Mouse (Mus musculus) forebrain, postnatal 0 days (tissue): Measurements from ENCODE around the gene Gng4. TPM values are rescaled to one million over a fixed set of nuclear protein-coding genes. Genes with fewer than 3 reads are reported as not detected.

Experiments
- ATAC-seq: fragments of 200-750 bp; cut with Nextera tagmentation; 2 replicates; pipeline ENCODE4 v1.8.0; 2017; ENCODE audit warnings: mild to moderate bottlenecking, moderate library complexity
- DNase-seq: peaks from one replicate; pipeline ENCODE4 v3.0.0-alpha.2; 2015
- H3K27ac ChIP-seq: fragments of 300-500 bp; sonication (generic); 2 replicates; pipeline ENCODE4 v1.5.1; 2014; ENCODE audit warnings: low read depth, mild to moderate bottlenecking, antibody characterized with exemption, low read length, moderate library complexity, mixed read lengths
- H3K27me3 ChIP-seq: fragments of 300-500 bp; sonication (generic); 2 replicates; pipeline ENCODE4 v1.6.1; 2014; ENCODE audit warnings: mild to moderate bottlenecking, low read length, mixed read lengths; ENCODE audit not compliant: insufficient read depth
- H3K36me3 ChIP-seq: fragments of 300-500 bp; sonication (generic); 2 replicates; pipeline ENCODE4 v1.6.1; 2014; ENCODE audit warnings: mild to moderate bottlenecking, moderate library complexity; ENCODE audit not compliant: insufficient read depth
- H3K4me1 ChIP-seq: fragments of 300-500 bp; sonication (generic); 2 replicates; pipeline ENCODE4 v1.6.1; 2014; ENCODE audit warnings: antibody characterized with exemption; ENCODE audit not compliant: insufficient read depth
- H3K4me2 ChIP-seq: fragments of 300-500 bp; sonication (generic); 2 replicates; pipeline ENCODE4 v1.6.1; 2014; ENCODE audit warnings: low read depth, mild to moderate bottlenecking, moderate library complexity
- H3K4me3 ChIP-seq: fragments of 300-500 bp; sonication (generic); 2 replicates; pipeline ENCODE4 v1.5.1; 2014; ENCODE audit warnings: low read depth, low read length, mixed read lengths
- H3K9ac ChIP-seq: fragments of 300-500 bp; sonication (generic); 2 replicates; pipeline ENCODE4 v1.6.1; 2014; ENCODE audit warnings: mild to moderate bottlenecking
- H3K9me3 ChIP-seq: fragments of 300-500 bp; sonication (generic); 2 replicates; pipeline ENCODE4 v1.6.1; 2016; ENCODE audit warnings: low read length
- CTCF ChIP-seq: sonication (generic); IDR thresholded peaks from 2 replicates; pipeline ENCODE4 v1.5.1; 2016; ENCODE audit warnings: antibody characterized with exemption, control low read depth, low read depth
- WGBS: fragments of 180-500 bp; shearing (Covaris S2); extraction: QIAGEN DNeasy Blood & Tissue Kit; methylation state at CpG from one replicate; pipeline ENCODE4 v1.1.7; 2014; 5-methylcytosine and 5-hydroxymethylcytosine counted together
- polyA plus RNA-seq: library from polyadenylated mRNA; unstranded; fragments of >200 nt; fragmentation: Nextera tagmentation; extraction: Ambion mirVana; gene quantifications from 2 replicates; pipeline ENCODE4 v1.2.1, GENCODE M21; 2015
- total RNA-seq: library from RNA; depleted of rRNA; stranded (reverse); fragments of >200 nt; gene quantifications from 2 replicates; pipeline ENCODE4 v1.2.3, GENCODE M21; 2014

The Gng4 gene
- total and polyA plus RNA-seq, 2 experiments from 2014 or later: 91.4 to 114 TPM

GRCm38 (mm10) chr13:13818696-13819095 lies 34.8 kb downstream of the Gng4 start:
- Histone ChIP-seq H3K9ac (no peak overlapping the region), H3K9me3 (no peaks in the 10 kb centered on the region), H3K4me1 (no peaks in the 10 kb centered on the region), H3K36me3 (no peaks in the 10 kb centered on the region), H3K4me3 (no peak overlapping the region), H3K27ac (no peak overlapping the region), H3K27me3 (no peaks in the 10 kb centered on the region), H3K4me2 (no peak overlapping the region)
- TF ChIP-seq CTCF: no peak
- ATAC-seq: no peak
- DNase-seq: no peak
- 88% methylated on average over 3 of the region's 3 CpGs for WGBS

GRCm38 (mm10) chr13:13820234-13821123 lies 36.6 kb downstream of the Gng4 start:
- no peaks in the 10 kb centered on the region for H3K9me3 ChIP-seq
- no peak for TF ChIP-seq CTCF
- H3K4me3 ChIP-seq: no peak overlapping the region
- 45% methylated on average over 7 of the region's 7 CpGs for WGBS
- ATAC-seq: peak; percentile 93
- no peak overlapping the region for H3K27ac ChIP-seq
- H3K27me3 ChIP-seq: no peaks in the 10 kb centered on the region
- no peaks in the 10 kb centered on the region for H3K36me3 ChIP-seq
- H3K4me2 ChIP-seq: no peak overlapping the region
- peak; percentile 22 for DNase-seq
- H3K9ac ChIP-seq: no peak overlapping the region
- H3K4me1 ChIP-seq: no peaks in the 10 kb centered on the region

- 90% methylated on average over 7 of the region's 7 CpGs for WGBS
- H3K9me3 ChIP-seq: no peaks in the 10 kb centered on the region
- no peak for DNase-seq
- H3K27ac ChIP-seq: no peak overlapping the region
- H3K4me2 ChIP-seq: no peak overlapping the region
- TF ChIP-seq CTCF: no peak
- H3K36me3 ChIP-seq: no peaks in the 10 kb centered on the region
- no peak for ATAC-seq
- H3K9ac ChIP-seq: no peak overlapping the region
- H3K4me3 ChIP-seq: no peak overlapping the region
- no peaks in the 10 kb centered on the region for H3K4me1 ChIP-seq
- H3K27me3 ChIP-seq: no peaks in the 10 kb centered on the region
Observed at GRCm38 (mm10) chr13:13824946-13825345, 41.1 kb downstream of the Gng4 start.

- Histone ChIP-seq H3K4me1 (no peaks in the 10 kb centered on the region), H3K27ac (no peak overlapping the region), H3K4me3 (no peak overlapping the region), H3K9ac (no peak overlapping the region), H3K4me2 (no peak overlapping the region), H3K27me3 (no peaks in the 10 kb centered on the region), H3K9me3 (no peaks in the 10 kb centered on the region), H3K36me3 (no peaks in the 10 kb centered on the region)
- no peak for TF ChIP-seq CTCF
- ATAC-seq: peak; percentile 60
- WGBS: 55% methylated on average over 6 of the region's 6 CpGs
- peak; percentile 30 for DNase-seq
Observed at GRCm38 (mm10) chr13:13826533-13826932, 42.7 kb downstream of the Gng4 start.

- Histone ChIP-seq H3K4me3 (no peak overlapping the region), H3K27me3 (no peaks in the 10 kb centered on the region), H3K27ac (no peak overlapping the region), H3K9me3 (no peaks in the 10 kb centered on the region), H3K4me1 (no peaks in the 10 kb centered on the region), H3K4me2 (no peak overlapping the region), H3K36me3 (no peaks in the 10 kb centered on the region), H3K9ac (no peak overlapping the region)
- ATAC-seq (no peak), DNase-seq (no peak)
- no peak for TF ChIP-seq CTCF
- whole genome bisulfite sequencing: 59% methylated on average over 1 of the region's 1 CpGs
Observed at GRCm38 (mm10) chr13:13828125-13828524, 44.3 kb downstream of the Gng4 start.

- ATAC-seq: peak; percentile 21; the same call in 1 of the 2 replicates
- no peak overlapping the region for H3K27ac ChIP-seq
- no peak overlapping the region for H3K4me3 ChIP-seq
- no peaks in the 10 kb centered on the region for H3K4me1 ChIP-seq
- 45% methylated on average over 4 of the region's 4 CpGs for WGBS
- no peaks in the 10 kb centered on the region for H3K36me3 ChIP-seq
- no peaks in the 10 kb centered on the region for H3K9me3 ChIP-seq
- no peak overlapping the region for H3K4me2 ChIP-seq
- H3K9ac ChIP-seq: no peak overlapping the region
- DNase-seq: no peak
- H3K27me3 ChIP-seq: no peaks in the 10 kb centered on the region
- TF ChIP-seq CTCF: no peak
Observed at GRCm38 (mm10) chr13:13830469-13831074, 46.7 kb downstream of the Gng4 start.

- peak; percentile 34 for TF ChIP-seq CTCF
- Histone ChIP-seq H3K4me3 (no peak overlapping the region), H3K4me2 (no peak overlapping the region), H3K9me3 (peaks cover 8% of the 10 kb centered on the region; the same call in 1 of the 2 replicates), H3K27ac (no peak overlapping the region), H3K9ac (no peak overlapping the region), H3K27me3 (no peaks in the 10 kb centered on the region), H3K36me3 (no peaks in the 10 kb centered on the region), H3K4me1 (no peaks in the 10 kb centered on the region)
- ATAC-seq (no peak), DNase-seq (no peak)
- WGBS: 60% methylated on average over 2 of the region's 2 CpGs
Observed at GRCm38 (mm10) chr13:13835180-13835579, 51.3 kb downstream of the Gng4 start.
